Mouse (Mus musculus) gastrocnemius, postnatal 14 days (tissue): ENCODE results near the gene 4921524J17Rik. TPM values are rescaled to one million over a fixed set of nuclear protein-coding genes. Genes with fewer than 3 reads are reported as not detected.

Experiments used
- total RNA-seq, 2 experiments: library from RNA; stranded (reverse); gene quantifications; 2 replicates each; pipeline ENCODE4 v1.2.3; 2021

4921524J17Rik gene
- total RNA-seq, 2 experiments from 2014 or later, result 12.5 to 12.8 TPM

Other genes with a start within 250 kb of the 4921524J17Rik start
- not detected for gene Olfr371, start 206.8 kb downstream of the 4921524J17Rik start, total RNA-seq
- 1 to 10 TPM; 7.2 to 9.5 TPM for gene Orc6, start 133.2 kb downstream of the 4921524J17Rik start, total RNA-seq
- 10 to 100 TPM; 51.5 to 52.4 TPM for gene Vps35, start 133.0 kb downstream of the 4921524J17Rik start, total RNA-seq
- gene Mylk3, start 46.5 kb downstream of the 4921524J17Rik start, total RNA-seq, result 1 to 10 TPM; 1.4 to 1.7 TPM
- gene Gpt2, start 59.7 kb upstream of the 4921524J17Rik start, total RNA-seq, result 100 to 1,000 TPM in 1 of 2 experiments, 10 to 100 TPM in 1; 74.7 to 129 TPM
- 100 to 1,000 TPM; 177 to 178 TPM for gene Dnaja2, start 122.5 kb upstream of the 4921524J17Rik start, total RNA-seq